Mouse (Mus musculus) kidney, adult 8-10 months (tissue): Measurements from ENCODE around the gene Nol10.
"Not testable (repeated sequence)": the region's sequence is repeated elsewhere in the genome, so short reads cannot be mapped to it uniquely, and the experiment has no call there.

Experiments
- DNase-seq, 2 experiments: peaks; one replicate each; pipeline ENCODE4 v3.0.0; 2022

Nol10 gene

DNA sequence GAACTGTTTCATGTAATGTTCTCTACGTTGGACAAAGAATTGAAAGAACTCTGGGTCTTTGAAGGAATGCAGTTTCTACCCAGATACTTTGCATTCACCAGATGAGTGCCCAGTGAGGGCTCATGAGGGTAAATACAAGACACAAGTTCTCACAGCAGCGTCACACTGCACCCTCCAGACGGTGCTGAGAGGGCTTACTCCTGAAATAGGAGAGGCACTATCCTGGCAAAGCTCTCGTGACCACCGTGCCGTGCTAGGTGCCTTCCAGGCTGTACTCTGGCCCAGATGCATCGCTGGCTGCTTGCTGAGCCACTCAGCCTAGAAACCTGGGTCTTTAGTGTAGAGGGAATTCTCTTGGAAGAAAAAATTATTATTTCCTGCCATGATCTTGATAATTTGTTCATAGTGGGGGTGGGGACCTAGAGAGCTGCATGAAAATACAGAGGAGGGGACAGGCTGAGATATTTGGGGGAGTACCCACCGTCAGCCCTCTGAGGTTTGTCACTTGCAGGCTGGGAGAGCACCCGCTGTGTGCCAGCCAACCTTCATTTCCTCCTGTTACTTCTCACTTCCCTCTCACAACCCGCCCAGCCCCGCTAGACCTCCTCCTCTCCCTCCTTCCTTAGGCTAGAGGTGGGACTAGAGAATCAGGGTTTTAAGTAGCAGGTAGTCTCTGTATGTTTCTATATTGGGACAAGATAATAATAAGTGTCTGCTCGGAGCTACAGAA, 63.7 kb downstream of the Nol10 start:
- no peak for DNase-seq

DNA sequence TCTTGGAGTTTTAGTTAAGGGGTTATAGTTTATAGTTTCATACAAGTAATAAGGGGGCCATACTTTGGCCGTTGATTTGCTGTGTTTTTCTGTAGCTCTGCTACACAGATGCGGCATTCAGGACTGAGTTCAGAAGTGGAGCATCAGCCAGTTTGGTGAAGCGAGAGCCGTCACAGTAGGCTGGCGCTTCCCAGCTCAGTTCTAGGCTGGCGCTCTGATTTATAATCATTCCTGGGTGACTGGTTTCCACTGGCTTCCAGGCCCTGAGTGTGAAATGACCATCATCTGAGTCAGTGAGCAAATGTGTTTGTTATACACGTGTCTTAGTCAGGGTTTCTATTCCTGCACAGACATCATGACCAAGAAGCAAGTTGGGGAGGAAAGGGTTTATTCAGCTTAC, 66.5 kb downstream of the Nol10 start:
- no peak for DNase-seq

DNA sequence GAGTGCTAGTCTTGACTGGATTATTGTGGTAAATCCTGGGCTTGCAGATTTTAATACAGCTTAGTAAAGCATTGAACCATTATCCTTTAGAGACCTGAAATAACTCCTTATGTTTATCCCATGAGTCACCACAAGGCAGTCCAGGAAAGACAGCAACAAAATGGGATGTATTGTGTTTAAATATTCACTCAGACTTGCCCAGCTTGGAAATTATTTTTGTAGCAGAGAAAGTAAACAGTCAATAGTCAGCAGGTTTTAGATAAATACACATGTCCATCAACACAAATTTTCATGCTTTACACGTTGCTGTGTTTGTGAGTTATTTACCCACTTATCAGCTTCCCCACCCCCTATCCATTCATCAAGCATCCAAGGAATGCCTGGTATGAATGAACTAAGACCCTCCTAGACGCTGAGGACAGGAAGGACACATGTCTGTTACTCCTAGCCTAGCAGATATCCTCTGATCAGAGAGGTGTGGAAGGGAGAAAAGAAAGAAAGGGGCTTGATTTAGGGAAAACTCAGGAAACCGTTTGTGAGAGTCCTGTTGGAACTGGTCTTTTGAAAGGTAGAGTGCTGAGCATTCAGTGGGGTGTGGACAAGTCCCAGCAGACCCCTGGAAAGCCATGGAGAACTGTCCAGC, 72.0 kb downstream of the Nol10 start:
- no peak for DNase-seq

DNA sequence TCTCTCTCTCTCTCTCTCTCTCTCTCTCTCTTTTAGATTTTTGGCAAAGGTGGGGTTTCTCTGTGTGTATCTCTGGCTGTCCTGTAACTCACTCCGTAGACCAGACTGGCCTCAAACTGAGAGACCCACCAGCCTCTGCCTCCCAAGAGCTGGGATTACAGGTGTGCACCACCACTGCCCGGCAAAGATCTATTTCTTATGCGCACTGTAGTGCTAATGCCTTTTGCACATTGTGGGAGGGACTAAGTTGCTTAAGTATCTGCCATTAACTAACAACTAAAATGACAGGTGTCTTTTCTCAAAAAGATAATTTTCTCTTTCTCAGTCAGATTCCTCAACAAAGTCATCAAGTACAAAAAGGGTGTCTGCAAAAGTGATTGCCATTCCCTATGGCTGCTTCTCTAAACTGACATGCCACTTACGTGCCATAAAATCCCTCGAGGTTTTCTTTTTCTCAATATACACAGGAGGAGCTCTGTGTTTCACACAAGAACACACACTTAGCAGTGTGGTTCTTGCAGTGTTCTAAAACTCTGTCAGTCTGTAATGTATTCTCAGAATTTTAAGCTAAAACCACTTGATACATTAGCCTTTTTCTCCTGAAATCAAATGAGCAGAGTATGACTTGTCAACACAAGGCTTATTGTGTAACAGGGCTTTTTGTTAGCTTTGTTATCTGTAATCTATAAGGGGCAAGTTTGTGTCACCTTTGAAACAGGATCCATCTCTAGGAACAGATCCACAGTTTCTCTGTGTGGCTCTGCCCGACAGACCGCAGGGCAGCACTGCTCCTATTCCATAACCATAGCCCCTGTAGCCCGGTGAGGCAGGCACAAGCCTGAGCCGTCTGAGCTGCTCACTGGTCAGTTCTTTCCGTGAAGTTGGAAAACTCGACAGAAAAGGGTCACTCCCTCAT, 77.3 kb downstream of the Nol10 start:
- DNase-seq: no peak

DNA sequence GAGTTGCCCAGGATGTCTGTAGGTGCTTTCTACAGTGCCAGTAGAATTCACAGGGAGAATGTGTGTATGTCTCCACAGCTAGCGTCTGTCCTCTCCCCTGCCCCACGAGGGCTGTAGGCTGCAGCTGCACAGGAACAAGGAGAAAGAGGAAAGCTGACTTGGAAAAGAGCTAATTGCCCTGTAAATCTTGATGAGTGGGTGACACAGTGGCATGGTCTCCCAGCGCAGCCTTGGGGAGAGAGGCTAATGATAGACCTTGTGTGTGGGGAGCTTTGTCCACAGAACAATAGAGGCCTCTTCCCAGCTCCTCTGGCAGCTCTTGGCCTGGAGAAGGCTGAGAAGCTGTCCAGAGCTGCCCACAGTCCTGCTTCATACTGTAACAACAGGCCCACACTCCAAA, 78.5 kb downstream of the Nol10 start:
- DNase-seq: no peak

DNA sequence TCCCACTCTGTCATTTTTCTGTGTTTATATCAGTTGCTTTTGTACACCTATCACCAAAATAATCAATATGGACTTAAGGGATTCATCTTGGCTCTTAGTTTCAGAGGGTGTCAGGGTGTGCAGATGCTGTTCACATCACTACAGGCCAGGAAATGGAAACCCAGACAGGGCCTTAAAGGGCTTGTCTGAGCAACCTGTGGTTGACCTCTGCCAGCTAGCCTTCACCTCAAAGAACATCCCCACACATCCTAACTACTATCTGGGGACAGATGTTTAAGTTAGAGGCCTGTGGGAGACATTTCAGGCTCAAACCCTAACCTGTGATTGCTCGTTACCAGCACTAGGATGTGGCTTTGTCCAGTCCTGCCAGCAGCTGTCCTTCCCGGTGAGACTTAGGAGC, 82.3 kb downstream of the Nol10 start:
- DNase-seq: no peak

DNA sequence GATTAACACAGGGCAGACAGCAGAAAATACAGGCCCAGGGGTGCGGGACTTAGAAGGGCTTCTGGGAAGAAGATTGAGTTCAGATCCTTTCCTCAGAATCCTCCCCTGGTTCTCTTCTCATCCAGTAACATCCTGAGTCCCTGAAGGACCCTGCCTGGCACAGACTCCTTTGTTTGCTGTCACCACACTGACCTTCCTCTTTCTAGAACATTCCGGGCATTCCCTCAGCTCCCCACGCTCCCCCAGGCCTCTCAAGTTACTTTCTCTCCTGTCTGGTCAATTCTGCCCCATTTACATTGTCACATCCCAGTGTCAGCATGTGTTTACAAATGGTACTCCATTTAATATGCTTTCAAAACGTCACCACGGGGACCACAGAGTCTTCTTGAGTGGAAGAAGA, 82.9 kb downstream of the Nol10 start:
- DNase-seq: no peak

DNA sequence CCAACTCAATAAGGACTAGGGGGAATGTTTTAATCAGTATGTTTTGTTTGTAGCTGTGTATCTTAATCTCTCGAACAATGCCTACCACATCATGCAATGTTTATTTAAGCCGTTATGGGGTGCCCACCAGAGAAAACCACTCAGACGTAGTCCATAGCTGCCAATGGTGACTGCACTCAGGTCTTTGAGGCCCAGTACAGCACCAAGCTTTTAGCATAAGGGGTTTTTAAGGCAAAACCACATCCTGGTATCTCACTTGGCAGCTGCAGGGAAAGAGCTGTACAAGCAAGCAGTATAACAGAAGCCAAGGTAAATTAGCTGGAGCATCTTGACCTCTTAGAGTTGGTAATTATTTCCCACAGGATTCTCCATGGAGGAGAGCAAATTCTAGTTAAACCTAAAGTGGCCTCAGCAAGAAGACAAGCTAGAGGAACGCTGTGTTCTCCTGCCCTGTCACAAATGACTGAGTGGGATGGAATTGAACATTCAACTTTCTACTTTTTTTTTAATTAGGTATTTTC, 83.6 kb downstream of the Nol10 start:
- no peak for DNase-seq

DNA sequence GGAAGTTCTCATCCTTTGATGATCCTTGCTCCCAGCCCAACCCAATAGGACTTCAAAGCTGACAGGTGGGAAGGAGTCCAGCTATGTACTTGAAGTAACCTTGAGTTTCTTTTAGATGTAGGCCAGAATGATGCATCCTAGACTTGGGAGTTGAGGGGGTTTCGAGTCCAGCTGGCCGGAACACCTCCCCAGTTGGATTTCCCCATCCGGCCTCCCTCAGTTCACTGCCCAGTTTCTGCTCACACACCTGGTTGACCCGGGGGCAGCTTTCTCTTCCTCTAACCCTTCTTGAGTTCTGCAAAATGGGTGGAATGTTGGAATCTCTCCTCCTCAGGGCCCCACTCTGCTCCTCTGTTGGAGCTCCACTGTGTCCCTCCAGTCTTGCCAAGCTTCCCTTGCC, 85.5 kb downstream of the Nol10 start:
- no peak for DNase-seq

DNA sequence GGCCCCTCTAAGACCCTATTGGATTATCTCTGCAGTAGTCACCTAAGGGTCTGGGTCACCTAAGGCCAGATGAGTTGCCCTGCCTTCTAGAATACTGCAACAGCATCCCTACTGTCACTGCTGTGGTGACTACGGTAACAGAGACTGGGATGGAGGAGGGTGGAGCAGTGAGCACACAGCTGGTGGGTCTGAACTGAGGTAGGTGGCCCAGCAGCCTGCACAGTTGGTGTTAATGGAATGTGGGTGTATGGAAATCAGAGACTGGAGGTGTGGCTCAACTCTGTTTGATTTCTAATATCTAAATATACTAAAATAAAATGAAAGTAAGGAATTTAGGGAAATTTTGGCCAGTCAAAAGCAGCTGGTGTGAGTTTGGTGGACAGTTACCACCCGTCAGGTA, 88.2 kb downstream of the Nol10 start:
- no peak for DNase-seq

DNA sequence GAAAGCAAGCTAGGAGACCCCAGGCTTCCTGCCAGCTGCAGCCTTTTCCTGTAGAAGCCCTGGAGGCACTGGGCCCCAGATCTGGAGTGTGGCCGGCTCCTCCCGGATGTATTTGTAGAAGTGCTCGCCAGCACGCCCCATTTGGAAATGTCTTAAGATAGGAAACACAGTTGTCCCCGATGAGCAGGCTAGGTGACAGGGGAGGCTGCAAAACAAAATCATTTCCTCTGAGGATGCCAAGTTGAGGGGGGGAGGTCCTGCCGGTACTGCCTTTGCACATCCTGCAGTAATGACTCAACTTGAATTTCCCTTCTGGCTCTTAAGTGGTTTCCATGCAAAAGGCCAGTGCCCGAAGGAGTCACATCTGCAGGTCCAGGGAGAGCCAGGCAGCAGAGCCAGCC, 92.0 kb downstream of the Nol10 start:
- DNase-seq: peak; percentile 68 to 79

DNA sequence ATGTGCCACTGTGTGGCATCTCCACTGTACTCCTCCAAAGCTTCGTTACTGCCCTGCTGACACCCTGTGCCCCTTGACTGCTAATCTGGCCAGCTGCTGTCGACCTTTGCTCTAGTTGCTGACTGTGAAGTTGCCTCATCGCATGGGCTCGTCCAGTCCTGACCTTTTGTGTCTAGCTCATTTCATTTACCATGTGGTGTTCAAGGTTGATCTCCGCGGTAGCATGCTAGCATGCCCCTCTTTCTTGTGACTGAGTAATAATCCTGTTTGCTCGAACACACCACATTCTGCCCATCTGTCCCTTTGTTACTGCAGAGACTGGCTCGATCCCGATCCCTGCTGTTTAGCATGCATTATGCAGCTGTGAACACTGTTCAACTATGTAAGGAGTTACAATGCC, 93.2 kb downstream of the Nol10 start:
- DNase-seq: peak; percentile 65 to 73

DNA sequence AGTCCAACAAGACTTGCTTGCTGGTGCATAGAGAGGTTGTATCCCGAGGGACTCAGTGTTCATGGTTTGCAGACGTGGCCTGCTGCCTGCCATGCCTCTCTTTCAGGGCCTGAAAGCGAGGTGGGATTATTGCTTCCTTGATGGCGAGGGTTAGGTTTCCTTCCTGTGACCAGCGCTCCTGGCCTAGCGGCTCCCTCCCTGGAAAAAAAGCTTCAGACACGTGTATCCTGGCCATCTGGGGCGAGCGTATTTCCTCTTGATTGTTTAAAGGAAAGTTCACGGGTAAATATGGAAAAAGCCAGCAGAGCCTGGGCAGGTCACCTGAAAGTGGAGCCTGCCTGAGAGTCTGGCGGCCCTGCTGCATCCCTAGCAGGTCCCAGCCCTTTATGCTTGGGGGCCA, 96.1 kb downstream of the Nol10 start:
- peak; percentile 60 to 61 for DNase-seq

DNA sequence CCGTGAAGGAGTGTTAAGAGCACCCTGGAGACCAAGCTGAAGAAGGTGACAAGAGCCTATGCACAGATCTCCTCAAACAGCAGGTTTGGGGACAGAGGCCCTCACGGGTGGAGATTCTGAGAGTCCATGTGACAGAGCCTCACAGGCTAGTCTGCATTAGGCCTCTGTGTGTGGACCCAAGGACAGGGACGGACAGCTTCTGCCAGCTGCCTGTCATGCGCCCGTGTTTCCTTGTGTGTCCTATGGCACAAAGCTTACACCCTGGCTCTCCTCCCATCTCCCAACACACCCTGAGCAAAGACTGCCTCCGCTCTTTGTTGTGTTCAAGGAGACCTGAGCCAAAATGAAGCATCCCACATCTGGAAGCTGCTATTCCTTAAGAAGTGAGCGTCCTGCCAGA, 97.0 kb downstream of the Nol10 start:
- DNase-seq: no peak

DNA sequence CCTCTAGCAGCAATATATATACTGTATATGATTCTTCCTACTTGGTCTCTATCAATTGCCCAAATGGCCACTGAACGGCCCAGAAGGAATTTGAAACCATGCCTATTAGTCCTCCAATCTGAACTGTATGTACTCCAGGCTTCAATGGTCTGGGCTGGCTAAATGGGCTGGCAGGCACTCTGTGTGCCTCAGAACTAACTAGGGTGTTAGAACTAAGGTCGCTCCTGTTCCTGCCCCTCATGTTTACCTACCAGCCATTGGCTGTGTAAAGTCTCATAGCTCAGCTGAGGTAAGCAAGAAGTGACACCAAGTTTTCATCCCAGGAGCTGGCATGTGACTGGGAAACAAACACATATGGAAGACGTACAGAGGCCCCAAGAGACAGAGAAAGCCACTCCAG, 100.5 kb downstream of the Nol10 start:
- DNase-seq: peak in 1 of 2 experiments; percentile 49

DNA sequence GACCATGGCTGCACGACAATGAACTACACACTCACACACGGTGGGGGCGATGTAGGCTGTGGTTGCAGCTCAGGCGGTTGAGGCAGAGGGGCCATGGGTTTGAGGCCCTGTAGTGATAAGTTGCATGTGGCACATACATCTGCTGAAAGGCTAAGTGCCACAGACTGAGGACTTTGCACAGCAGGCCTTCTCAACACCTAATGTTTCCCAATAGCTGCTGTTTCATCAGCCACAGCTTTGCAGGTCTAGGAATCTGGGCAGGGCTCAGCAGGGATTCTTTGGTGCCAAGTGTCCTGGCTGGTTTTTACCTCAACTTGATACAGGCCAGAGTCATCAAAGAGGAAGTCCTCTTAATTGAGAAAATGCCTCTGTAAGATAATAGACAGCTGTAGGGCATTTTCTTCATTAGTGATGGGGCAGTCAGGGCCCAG, 101.4 kb downstream of the Nol10 start:
- DNase-seq: no peak

DNA sequence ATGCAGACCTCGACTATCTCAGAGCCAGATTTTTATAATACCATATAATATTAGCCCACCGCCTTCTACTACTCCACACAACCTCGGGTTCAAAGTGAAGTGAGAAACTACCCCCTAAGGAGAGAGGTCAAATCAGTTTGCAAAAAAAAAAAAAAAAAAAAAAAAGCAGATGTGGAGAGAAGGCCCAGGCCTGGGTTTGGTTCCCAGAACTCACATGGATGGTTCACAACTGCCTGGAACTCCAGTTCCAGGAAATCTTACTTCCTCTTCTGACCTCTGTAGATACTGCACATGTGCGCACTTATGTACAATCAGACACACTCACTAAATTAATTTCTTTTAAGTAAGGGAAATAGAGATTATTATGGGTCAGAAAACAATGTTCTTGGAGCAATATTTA, 102.2 kb downstream of the Nol10 start:
- no peak for DNase-seq

DNA sequence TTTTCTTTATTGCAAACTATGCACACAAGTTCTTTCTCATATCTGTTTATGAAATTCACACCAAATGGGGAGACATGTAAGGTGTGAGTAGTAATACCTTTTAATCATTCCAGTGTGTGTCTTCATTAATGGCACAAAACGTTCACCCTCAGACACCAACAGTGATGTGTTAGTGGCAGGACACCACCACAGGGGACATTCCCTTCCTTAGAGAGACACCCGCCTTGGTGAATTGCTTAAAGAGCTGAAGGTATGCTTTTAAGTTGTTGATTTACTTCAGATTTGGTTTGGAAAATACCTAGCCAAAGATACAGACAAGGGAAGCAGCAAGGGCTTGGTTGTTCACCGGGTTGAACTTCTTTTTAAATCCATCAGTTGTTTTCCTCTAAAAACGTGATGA, 102.7 kb downstream of the Nol10 start:
- DNase-seq: no peak

DNA sequence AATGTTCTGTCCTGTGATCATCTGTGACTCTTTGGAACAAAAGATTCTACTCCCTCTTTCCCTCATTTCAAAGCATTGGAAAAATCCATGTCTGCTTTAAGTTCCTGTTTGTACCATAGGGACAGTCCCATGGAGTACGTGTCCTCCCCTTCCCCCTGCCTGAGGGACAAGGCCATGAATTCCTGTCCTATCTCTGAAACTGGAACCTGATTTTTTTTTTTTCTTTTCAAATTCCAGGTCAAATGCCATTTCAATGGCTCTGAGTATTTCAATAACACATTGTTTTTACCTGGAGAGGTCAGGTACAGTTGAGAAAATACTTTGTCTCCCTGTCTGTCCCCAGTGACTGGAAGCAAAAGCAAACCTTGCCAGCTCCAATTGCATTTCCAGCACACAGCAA, 104.0 kb downstream of the Nol10 start:
- no peak for DNase-seq

DNA sequence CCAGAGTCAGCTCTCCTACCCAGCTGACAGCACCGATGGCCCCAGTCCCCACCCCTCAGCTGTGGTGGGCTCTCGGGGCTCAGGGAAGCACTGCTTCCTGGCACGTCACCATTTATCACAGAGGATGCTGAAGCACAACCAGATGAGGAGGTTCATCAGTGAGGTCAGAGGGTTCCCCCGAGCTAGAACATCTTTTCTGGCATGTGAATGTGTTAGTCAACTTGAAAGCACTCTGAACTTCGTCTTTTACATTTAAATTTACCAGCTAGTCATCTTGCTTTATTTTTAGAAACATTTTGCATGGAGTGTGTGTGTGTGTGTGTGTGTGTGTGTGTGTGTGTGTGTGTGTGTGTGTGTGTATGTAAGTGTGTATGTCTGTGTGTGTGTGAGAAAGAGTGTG, 105.7 kb downstream of the Nol10 start:
- DNase-seq: no peak

DNA sequence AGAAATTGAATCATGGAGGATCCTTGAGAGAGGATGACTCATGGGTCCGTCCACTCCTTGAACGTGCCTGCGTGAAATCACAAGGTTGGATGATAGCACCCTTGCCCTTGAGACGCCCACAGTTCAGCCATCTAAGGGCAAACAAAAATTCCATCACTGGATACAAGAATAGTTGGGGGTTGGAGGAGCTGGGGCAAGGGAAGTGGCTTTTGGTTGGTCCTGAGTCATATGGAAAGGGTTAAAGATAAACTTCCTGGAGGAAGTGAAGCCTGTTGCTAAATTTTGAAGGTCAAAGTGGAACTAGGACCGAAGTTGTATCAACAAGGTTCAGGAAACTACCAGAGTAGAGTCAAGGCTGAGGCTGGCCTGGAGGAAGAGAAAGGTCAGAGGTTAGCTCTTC, 106.8 kb downstream of the Nol10 start:
- DNase-seq: no peak

DNA sequence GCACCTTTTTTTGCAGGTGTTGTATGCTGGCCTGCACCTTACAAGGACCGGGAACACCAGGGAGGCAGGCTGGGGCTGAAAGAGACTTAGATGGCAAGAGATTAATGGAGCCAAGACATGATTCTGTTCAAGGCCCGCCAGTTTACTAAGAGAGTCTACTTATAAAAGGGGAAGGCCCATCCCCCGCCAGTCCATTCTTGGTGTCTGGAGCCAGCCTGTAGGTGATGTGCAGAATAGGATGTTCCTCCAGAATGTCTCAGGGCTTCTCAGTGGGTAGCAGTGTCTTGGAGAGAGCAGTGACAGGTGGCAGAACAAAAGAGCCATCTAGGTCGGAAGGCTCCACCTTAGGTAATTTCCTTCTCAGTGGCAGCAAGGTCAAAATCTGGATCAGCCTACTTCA, 111.0 kb downstream of the Nol10 start:
- DNase-seq: not testable (repeated sequence)

DNA sequence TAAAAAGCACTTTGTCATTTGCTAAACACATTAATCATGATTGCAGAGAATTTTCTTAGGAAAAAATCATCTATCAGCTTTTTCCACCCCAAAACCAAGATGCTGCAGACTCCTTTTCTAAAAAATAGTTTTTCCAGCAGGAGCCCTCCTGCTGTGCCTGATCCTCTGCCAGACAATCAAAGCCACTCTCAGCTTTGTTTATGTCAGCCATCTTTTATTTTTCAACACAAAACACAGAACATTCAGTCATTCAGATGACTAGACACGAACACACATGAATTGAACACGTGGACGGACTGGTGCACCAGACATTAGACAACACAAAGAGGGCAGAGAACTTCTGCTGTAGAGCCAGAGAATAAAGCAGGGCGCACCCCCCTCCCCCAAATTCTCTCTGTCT, 115.4 kb downstream of the Nol10 start:
- DNase-seq: no peak

DNA sequence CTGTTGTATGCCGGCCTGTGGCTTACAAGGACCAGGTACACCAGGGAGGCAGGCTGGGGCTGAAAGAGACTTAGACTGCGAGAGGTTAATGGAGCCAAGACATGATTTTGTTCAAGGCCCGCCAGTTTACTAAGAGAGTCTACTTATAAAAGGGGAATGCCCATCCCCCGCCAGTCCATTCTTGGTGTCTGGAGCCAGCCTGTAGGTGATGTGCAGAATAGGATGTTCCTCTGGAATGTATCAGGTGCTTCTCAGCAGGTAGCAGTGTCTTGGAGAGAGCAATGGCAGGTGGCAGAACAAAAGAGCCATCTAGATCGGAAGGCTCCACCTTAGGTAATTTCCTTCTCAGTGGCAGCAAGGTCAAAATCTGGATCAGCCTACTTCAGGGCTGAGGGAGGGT, 116.3 kb downstream of the Nol10 start:
- not testable (repeated sequence) for DNase-seq
